Mouse (Mus musculus) kidney, postnatal 14 days (tissue): Measurements from ENCODE around the gene Srgap3.

Source experiments
- DNase-seq: peaks from one replicate; pipeline ENCODE4 v3.0.0; 2022; ENCODE audit warnings: mixed read lengths

Gene Srgap3

DNA sequence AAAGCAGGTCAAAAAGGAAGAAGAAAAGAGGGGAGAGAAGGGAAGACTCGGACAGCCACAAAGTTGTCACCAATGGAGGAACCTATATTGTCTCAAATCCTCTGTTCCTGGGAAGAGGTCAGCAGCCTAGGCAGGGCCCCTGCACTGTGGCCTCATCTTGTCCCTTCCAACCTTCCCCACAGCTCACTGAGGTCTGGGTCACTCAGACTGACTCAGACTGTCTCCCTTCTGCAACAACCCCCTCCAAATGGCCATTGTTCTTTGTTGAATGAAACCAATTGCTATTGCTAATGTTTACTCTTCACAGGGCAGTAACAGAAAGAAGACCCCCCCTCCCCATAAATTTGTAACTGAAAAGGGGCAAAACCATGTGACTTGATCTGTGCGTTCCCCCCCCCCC, 2.2 kb upstream of the Srgap3 start:
- DNase-seq: no peak

DNA sequence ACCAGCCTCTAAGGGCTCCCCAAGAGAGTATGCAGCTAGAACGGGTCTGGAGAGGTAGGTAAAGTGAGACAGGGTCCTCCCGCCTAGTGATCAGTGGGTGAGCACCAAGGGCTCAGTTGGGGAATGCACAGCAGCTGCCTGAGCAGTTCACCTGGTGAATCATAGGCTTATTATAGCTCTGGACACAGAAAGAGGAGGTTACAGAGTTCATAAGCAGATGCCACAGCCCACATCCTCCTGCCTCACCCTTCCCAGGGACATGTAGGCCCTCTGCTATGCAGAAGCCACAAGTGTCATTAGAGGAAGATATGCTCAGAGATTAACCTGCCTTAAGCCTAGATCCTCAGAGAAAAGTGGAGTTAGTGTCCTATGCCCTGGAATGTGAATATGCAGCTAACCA, 1.4 kb upstream of the Srgap3 start:
- DNase-seq: no peak

DNA sequence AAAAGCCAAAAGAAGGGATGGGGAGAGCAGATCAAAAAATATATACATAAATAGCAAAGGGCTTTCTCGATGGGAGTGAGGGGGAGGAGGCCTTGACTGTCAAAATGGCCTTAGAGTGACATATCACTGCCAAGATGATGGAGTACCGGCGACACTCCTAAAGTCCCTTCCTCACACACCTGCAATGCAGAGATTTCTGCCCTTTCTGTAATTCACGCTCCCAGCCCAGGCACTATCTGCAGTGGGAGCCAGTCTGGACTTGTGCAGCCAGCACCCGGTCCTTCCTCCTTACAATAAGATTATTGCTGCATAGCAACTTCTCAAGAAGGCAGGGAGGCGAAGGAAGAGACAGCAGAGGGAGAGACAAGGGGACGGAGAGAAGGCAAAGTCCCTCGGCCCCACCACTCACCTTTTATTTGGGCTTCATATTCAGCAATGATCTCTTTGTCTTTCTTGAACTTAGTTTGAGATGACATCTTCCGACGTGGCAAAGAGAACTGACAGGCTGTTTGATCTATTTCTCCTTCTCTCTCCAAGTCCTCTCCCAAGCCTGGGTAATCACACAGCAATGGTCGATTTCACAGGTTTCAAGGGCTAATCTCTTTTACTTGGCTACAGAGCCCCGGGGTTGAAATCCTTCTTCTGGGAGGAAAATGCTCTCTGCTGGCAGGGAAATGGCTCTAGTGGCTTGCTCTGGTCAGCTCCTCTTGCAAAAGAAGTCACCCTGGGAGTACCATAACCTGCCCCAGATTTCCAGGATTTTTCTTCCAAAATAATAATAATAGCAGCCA, 850 bp downstream of the Srgap3 start:
- no peak for DNase-seq

DNA sequence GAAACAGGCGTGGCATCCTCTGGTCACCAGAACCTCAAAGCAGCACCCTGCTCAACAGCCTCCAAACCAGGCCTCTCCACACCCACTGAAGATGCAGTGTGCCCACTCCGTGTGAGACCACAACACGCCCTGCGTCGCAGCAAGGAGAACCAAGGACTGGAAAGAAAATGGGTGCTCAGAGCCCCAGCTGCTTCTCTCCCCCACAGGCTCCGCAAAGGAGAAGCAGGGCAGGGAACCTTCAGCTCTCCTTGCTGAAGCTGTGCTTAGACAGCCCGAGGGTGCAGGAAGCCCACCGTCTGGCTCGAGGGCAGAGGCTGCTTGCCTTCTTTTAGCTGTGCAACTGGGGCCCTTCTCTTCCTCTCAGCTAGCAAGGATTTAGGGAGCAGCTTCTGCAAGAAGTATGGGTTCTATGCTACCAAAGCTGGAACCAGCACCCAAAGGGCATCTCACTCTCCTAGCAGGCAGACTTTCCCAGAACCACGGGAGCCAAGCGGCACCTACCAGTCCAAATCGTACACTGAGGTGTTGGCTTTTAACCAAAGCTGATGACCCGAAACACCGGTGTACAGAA, 1.8 kb downstream of the Srgap3 start:
- no peak for DNase-seq

DNA sequence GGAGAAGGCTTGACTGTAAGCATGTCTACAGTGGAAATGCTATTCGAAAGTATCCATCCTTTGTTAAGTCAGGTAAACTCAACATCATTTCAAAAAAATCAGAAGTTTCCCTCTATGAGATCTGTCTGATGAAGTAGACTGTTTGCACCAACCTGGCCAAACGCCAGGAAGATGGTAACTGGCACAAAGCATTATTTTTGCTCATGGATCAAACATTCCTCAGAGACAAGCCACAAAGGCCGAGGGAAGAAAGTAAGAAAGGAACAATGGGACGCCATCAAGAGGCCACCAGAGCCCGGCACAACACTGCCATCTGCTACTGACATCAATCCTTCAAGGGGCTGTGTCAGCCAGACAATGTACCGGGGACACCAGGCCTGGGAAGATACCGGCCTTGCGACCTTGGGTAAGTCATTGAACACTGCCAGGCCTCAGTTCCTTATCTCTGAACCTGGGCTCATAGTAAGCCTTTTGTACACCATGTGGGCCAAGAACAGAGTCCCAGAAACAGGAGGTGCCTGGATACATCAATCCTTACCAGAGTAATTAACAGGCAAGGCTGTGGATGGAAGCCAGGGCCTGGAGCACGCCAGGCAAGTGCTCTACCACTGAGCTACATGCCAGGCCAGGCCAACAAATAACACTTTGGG, 3.3 kb downstream of the Srgap3 start:
- DNase-seq: no peak

DNA sequence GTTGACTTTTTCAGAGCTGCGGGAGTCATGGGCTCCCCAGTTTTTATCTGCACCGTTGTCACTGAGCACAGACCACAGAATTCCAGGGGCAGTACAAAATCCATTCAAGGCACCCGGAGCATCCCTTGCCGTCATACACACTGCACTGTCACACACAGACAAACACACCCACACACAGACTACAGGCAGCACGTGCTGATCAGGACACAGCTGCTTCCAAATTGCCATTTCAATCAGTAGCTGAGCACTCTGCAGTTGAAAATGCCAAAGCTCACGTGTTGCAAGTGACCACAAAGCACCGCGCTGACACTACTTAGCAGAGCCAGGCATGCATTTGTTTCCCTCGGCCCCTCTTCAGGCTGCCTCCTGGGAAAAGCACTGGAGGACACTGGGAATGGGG, 7.8 kb downstream of the Srgap3 start:
- DNase-seq: no peak

DNA sequence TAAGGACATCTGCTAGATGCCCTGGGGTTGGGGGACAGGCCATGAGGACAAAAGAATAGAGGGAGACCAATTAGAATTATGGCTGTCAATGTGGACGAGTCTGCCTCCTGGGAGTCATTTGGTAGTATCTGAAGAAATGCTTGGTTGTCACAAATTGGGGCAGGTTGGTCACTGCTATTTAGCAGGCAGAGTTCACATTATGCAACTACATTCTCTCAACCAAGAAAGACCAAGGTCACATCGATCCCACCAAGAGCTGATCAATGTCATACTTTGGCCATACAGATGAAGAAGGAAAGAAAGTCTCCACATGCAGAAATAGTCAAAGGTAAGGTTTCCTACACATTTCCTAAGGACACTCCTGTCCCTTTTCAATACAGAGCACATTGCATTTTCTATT, 9.3 kb downstream of the Srgap3 start:
- DNase-seq: no peak

DNA sequence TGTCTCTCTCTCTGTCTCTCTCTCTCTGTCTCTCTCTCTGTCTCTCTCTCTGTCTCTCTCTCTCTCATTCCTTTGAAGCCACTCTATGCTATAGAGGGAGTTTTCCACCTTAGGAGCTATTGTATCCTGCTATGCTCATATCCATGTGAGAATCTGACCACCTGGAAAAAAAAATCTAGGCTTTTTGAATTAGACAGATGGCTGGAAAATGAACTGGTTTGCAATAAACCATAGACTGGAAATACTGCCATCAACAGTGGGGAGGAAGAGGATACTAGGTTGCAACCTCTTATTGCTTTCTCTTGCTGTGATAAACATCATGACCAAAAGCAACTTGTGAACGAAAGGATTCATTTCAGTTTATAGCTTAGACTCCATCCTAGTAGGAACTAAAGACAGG, 12.6 kb downstream of the Srgap3 start:
- no peak for DNase-seq

DNA sequence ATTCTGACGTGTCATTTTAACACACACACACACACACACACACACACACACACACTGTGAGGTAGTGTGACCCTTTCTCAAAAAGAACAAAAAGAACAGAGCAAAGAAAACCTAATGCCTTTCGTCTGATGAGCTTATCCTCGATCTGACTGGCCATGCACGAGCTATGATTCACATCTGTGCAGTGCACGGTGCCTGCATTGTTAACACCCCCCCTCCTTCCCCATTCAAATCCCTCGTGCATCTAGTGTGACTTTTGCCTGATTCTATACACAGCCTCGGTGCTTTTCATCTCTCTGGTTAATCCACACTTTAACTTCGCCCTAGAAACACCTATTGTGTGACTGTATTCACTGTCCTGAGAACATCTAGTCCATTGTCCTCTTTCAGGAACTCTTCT, 14.5 kb downstream of the Srgap3 start:
- no peak for DNase-seq

DNA sequence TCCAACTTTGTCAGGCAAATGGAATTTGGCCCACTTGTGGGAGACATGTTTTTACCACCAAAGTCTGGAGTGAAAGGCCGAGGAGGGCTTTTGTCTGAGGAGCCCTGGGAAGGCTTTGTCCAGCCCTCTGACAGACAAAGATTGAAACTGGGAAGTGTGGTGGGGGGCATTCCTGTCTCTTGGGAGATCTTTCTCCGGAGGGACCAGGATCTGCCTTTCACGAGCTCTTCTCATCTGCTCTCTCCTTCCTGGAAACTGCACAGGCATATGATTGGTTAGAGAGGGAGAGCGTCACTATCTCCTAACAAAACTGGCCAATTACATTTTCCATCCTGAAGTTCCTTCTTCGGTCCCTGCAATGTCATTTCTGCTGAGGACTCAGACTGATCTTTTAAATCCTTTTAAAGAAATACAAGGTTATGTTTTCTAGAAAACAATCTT, 17.0 kb downstream of the Srgap3 start:
- no peak for DNase-seq

DNA sequence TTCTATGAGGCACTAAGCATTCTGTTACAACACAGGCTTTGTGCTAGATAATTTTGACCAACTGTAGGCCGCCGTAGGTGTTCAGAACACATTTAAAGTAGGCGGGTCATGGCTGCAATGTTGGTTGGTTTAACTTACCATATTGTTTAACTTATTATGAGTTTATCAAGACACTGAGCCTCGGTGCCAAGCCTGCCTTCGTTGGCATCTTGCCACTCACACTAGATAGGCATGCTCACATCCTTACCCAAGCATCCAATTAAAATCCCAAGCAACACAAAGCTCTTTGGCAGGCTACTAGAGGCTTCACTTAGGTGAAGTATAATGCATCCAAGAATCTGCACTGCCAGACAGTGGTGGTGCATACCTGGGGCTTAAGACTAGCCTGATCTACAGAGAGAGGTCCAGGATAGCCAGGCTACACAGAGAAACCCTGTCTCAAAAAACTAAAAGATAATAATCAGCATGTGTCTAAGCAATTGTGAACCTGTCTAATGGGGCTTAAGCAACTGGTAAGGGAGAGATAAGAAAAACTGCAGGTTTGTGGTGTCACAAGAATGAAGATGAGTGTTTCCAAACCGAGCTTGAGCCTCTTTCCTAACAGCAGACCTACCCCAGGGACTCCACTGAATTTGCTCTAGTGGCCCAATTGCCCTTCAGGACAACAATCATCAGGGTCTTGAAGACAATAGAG, 17.6 kb downstream of the Srgap3 start:
- DNase-seq: no peak

DNA sequence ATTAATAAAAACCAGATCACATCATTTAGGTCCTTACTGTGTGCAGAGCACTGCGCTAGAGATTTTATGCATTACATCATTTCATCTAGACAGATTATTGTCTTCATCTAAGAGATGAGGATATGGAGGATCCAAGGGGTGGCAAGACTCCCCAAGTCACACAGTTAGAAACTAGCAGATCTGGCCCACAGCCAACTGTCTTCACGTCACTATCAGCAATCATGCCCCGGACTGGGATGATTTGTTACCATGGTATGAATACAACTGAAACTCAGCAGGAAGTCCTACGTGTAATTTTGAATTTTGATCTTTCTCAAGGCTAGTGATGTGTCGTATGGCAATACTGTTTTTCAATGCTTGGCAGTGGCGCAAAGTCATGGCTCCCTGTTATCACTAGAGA, 18.2 kb downstream of the Srgap3 start:
- no peak for DNase-seq

DNA sequence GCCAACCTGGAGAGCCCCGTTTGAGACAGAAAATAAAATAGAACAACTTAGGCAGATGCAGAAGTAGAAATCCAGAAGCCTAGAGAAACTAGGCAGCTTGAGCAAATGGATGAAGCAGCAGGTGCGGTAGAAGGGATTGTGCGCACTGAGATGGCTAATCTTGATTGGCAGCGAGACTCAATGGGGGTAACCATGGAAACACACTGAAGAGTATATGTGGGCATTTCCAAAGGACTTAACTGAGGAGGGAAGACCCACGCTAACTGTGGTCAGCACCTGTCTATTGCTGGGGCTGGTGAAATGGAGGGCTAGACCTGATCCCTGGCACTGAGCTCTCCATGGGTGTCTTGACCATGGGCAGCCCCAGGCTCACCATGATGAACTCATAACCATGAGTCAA, 19.7 kb downstream of the Srgap3 start:
- no peak for DNase-seq

DNA sequence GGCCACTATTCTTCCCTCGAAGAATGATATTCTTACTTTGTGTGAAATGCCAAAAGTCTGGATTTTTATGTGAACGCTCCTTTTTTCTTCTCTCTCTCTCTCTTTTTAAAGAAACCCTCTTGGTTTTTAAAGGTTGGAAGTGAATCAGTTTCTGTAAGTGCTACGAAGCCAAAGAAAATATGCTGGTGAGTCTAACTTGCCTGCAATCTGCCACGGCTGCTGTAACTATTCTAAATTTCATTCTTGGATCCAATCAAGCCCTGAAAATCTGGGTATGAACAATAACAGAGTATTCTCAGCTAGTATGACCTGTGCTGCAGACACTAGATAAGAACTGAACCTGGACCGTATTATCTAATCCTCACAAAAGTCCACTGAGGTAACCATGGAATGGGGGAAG, 21.1 kb downstream of the Srgap3 start:
- no peak for DNase-seq

DNA sequence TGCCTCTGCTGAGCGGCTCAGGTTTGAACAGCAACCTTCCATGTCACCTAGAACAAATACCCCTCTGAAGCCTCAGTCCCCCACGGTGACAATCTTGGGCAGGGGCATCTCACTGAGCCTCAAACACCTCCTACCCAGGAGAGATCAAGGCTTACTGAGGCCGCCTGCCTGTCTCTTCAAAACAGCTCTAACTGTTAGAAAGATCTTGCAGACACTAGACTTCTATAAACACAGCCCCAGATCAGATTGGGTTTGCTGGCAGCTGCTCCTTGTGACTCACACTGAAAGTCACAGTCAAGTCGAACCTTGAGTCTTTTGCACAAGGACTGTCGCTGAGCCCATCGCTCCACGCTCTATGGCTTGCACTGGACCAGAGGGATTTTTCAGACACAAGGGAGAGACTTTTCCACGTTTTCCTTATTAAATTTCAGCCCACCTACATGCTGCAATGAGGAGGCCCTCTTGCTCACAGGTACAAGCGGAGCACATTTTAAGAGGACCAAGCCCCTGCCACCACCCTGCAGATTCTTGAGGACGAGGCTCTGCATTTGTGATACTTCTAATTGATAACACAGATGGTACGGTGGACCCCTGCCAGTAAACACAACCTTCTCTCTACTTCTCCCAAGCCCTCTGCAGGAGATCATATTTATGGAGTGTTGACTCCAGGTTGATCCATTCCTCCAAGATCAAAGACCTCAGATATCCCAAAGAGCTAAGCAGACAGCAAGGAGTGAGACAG, 21.7 kb downstream of the Srgap3 start:
- no peak for DNase-seq

DNA sequence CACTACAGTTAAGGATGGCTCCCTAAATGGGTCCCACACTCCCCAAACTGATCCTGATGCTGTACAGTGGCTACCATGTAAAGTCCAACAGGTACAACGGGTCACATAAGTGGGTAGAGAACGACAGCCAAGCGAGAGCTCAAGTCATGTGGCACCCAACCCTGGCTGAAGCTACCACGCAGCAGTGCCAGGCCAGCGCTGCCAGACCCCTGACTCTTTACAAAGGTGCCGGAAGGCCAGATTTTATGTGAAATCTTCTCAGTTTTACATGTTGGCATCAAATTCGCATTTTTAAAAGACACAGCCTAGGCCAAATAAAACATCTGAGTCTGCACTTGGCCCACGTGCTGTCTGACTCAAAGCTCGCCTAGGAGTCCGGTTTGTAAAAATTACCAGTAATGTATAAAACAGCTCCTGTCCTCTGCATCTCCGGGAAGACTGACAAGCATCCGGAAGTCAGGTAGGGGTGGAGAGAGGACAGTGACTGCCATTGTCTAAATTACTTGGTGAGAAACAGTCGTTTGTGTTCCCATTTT, 22.4 kb downstream of the Srgap3 start:
- DNase-seq: no peak

DNA sequence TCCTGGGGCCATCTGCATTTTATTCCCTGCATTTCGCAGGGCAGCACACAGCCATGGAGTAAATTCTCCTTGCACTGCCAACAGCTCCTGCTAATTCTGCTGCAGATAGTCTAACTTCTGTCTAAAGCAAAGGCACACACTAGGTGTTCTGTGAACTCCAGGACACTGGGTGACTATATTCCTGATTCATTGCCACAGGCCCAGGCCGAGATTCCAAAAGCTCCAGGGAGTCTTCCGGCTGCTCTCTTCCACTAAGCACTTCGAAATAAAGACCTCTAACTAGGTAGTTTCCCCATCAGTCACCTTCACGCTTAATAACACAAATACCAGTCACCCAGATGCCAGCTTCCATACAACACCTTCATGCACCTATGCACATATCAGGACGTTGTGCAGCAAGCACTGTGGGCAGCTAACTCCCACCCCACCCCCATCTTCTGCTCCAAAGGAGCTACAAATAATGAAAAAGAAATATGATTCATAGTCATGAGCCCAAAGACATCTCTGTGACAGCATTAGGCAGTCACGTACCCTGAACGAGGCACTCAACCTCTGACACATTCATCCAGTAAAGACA, 26.4 kb downstream of the Srgap3 start:
- DNase-seq: peak; percentile 27

DNA sequence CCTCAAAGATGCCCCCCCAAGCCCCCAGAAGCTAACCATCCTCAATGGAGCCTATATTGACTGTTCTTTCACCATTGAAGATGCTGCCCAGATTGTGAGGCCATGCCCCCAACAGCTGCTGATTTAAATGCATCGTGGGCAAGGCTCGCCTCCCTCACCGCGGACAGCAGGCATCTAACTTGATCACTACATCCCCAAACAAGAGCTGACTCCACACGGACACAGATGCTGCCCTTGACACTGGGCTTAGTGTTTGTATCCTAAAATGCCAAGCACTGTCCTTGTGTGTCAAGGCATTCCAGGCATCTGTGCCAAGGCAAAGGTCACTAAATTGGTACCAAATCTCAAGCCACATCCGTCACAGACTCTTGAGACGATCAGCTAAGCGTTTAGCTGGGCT, 29.3 kb downstream of the Srgap3 start:
- no peak for DNase-seq

DNA sequence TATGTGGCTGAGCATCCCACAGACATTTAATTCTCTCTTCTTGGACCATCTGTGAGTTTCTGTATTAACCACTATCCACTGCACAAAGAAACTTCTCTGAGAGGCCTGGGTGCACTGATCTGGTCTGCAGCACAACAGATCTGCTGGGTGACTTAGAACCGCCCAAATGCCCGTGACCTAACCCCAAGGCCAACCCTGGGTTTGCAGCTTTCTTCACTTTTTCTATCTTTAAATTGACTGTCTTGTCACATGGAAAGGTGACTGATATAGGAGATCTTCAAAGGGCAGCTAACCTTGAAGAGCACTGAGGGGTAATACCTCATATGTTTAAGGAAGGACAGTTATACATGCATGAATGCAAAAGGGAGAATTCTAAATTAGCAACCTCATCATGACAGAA, 30.8 kb downstream of the Srgap3 start:
- no peak for DNase-seq

DNA sequence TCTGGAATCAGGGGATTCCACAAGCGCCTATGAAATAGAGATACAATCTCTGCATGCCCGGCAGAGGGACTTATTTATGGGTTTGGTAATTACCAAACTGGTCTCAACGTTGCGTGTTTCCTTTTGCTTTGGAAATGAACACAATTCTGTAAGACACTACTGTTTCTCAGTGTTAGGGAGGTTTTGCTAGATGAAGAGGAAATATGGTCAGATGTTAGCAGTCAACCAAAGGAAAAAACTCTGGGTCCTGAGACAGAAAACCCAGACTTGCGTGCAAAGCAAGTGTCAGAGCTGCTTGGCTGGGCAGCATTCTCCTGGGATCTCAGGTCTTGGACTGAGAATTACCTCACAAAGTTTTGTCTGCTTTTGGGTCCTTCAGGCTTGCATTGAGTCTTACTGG, 34.5 kb downstream of the Srgap3 start:
- DNase-seq: no peak

DNA sequence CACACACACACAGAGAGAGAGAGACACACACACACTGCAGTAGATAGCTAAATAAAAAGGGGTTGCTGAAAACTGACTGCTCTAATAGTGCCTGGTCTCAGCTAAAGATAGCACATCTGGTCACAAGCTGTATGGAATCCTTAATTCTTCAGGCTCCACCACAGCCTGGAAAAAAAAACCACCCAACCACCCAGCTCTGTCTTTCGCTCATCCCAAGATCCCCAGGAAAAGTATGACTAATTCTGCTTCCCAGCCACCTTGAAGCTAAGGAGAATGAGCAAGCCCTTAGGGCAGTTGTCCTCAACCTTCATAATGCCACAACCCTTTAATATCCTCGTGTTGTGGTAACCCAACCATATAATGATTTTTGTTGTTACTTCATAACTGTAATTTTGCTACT, 37.4 kb downstream of the Srgap3 start:
- no peak for DNase-seq

DNA sequence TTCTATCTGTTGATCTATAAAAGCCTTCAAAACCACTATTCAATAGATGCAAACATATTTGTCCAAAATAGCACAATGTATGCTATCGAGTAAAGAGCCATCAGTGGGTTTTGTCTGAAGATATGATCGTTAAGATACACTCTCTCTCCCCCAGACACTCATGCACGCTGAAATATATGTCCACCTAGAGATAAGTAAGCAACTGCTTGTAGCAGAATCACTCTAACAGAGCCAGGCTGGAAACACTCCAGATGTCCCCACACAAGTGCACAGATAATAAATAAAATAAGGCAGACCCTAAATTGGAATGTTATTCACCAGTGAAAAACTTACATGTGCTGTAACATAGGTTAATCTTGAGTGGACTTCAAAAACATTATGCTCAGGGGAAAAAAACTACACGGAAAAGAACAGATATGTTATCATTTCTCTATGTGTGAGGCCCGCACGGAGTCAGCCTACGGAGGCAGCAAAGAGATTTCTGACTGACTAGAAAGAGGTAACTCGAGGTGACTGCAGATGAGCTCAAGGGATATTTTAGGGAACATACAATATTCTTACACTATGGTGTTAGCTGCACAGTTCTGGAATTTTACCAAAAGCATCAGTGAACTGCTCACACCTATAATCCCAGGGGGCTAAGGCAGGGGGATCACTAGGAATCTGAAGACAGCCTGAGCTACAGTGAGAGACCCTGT, 39.0 kb downstream of the Srgap3 start:
- DNase-seq: no peak
